Mouse (Mus musculus): ENCODE measurements at regions not wholly inside any gene's neighbourhood (a gene's known extent, or its start where the extent isn't known, plus 50 kb on each side); places are given as distances from the start of the nearest gene placed in this dataset.

GRCm38 (mm10) chr10:44763102-44763501 lies 234.8 kb upstream of the Prdm1 start:
- TF ChIP-seq CTCF (conservative IDR thresholded peaks at IDR 0.05; ENCODE audit: insufficient read depth, insufficient read length, low read depth, low read length): no peak
- no peak for TF ChIP-seq POLR2A (IDR thresholded peaks at IDR 0.05; ENCODE audit: low read depth, low read length)

Data from kidney, adult 2 months (tissue).